Mouse (Mus musculus) ovary, postnatal 10 days (tissue): ENCODE measurements around the gene Emd.

Experiments used
- DNase-seq: peaks from one replicate; pipeline ENCODE4 v3.0.0; 2022; ENCODE audit warnings: low spot score

Gene Emd

DNA sequence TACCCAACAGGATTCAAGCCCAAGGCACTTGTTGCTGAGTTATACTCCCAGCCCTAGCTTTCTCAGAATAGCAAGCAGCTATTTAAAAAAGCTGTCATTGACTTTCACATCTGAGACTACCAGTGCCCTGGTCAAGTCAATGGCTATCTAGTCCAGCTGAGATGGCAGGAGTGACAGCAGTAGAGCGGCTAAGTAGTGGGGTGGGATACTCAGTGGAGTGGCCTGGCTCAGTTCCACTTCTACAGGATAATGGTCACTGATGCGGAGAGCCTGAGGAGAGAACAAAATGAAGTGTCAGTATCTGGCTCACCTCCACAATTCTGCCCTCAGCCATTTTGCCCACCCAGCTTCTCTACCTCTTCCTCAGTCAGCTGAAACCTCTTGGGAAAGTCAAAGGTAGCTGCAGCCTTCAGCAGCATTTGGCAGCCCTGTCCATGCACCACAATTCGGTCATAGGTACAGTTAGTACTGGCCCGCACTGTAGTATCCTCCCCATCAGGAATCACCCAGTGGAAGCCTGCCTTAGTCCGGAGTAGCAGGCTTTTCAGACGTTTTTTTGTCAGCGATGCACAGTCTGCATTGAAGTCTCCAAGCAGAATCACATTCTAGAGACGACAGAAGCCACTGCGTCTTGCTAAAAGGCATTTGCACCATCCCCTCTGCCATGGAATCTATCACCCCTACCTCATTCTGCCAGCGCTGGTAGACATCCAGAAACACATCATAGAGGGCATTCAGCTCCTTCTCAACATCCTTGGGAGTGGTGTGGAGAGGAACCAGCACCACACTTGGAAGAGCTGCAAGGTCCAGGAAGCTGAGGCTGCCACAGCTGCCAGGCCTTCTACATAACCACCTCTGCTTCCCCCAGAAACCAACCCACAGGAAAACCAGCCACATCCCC lies 19.2 kb downstream of the Emd start:
- no peak for DNase-seq

DNA sequence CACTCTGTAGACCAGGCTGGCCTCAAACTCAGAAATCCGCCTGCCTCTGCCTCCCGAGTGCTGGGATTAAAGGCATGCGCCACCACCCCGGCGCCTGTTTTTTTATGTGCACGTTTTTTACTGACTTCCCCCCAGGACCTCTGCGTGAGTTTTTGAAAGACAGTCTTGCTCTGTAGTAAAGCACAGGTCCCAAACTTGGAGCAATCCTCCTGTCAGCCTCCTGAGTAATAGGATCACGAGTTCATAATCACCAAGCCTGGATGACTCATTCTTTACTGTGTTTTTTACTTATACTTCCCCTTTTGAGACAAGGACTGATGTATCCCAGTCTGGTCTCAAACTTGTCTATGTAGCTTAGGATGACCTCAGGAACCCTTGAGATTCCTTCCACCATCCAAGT lies 23.4 kb downstream of the Emd start:
- no peak for DNase-seq

DNA sequence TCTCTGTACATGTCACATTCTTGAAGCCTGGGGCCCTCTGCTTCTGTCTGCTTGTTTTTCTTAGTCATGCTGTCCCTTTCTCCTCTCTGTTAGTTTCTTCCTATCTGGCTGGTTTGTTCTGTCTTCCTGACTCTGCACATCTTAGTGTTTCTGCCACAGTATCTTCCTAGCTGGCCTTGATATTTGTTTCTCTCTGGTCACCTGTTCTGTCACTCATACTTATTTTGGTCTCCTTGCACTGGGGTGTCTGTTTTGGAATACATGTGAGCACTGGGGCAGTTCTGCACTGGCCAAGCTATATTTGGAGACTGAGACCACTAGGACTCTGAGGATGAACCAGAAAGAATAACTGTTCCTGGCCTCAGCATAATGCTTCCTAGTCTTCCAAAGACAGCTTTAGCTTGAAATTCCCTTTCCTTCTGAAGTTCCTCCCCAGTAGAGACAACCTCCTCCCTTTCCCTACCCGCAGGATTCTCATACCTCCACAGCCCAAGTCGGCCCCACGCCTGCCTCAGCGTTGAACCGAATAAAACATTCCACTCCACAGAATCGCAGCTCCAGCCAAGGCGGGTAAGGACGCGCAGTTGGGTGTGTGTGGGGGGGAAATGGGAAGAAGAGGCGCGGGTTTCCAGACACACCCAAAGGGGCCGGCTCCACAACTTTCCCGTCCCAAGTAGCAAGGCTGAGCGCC lies 26.7 kb downstream of the Emd start:
- peak; percentile 18 for DNase-seq

DNA sequence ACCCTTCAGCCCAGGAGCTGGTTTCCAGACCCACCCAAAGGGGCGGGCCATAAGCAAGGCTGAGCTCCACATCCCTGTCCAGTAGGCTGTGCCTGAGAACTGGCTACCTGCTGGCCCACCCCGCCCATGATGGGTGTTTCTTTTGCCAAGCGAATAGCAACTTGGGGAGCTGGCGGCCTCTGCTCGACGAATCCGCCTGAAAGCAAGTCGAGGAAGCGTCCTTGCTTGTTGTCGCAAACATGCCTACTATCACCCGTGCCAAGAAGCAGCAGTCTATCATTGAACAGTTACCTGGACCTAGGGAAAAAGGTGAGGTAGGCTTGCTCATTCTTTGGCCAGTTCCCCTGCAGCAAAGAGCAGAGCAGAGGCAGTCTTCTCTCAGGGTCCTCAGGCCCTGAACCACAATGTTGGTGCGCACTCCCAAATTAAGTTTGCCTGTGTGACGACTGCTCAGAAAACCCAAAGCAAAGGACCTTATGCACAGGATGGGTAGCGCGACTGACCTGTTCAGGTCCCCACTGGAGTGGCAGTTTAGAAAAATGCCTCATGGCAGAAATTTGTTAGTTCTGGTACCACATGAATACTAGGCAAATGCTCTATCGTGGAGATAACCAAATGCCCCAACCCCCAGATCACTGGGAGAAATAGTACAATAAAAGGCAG lies 27.4 kb downstream of the Emd start, which contains the start of the genes Taz and Dnase1l1:
Gene Taz, plus strand, starts transcription at position 181 of the 663 bp plus-strand sequence.
Gene Dnase1l1, minus strand, starts transcription at position 606 of the 663 bp plus-strand sequence.
- peak; percentile 18 for DNase-seq

DNA sequence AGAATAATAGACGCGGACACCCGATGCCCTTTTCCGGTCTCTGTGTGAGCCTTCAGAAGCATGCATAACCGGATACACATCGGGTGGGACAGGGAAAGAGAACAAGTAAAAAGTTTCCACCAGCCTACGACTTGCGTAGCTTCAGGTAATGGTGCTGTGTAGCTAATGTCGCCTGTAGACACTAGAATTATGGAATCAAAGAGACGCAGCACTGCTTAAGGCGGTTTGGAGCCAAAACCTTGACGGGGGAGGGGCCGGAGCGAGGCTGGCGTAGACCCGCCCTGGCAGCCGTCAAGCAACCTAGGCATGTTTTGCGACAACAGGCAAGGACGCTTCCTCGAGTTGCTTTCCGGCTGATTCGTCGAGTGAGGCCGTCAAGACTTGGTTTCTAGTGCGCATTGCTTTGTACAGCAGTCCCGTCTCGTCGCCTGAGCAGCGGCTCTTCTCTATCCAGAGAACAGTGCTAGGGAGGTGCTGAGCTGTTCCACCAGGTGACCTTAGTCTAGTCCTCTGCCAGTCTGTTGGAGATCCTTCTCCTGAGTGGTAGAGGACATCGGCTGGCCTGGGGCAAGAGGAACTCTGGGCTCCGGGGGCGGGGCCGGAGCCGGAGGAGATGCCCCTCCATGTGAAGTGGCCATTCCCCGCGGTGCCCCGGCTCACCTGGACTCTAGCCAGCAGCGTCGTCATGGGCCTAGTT lies 28.1 kb downstream of the Emd start:
- peak; percentile 33 for DNase-seq

DNA sequence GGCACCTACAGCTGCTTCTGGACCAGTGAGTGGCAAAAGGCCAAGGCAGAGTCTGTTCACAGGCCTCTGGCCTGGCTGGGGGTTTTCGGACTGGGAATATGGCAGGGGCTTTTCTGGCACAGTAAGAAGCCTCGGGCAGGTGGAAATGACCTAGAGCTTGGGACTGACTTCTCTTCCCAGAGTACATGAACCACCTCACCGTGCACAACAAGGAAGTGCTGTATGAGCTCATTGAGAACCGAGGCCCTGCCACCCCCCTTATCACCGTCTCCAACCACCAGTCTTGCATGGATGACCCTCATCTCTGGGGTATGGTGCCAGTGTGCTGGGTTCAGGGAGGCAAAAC lies 28.6 kb downstream of the Emd start:
- DNase-seq, result no peak

DNA sequence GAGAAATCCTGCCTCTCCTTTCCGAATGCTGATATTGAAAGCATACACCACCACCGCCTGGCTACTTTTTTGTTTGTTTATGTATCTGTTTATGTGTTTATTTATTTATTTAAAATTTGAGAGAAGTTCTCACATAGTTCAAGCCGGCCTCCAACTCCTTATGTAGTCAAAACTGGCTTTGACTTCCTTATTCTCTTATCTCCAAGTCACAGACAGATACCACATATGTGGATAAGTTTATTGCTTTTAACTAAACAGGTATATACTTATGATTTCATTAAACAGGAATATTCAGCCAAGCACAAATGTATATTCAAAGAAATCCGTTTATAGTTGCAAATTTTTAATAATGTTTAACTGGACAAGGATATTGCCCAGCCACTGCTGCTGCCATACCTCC lies 38.9 kb downstream of the Emd start:
- DNase-seq, result no peak

DNA sequence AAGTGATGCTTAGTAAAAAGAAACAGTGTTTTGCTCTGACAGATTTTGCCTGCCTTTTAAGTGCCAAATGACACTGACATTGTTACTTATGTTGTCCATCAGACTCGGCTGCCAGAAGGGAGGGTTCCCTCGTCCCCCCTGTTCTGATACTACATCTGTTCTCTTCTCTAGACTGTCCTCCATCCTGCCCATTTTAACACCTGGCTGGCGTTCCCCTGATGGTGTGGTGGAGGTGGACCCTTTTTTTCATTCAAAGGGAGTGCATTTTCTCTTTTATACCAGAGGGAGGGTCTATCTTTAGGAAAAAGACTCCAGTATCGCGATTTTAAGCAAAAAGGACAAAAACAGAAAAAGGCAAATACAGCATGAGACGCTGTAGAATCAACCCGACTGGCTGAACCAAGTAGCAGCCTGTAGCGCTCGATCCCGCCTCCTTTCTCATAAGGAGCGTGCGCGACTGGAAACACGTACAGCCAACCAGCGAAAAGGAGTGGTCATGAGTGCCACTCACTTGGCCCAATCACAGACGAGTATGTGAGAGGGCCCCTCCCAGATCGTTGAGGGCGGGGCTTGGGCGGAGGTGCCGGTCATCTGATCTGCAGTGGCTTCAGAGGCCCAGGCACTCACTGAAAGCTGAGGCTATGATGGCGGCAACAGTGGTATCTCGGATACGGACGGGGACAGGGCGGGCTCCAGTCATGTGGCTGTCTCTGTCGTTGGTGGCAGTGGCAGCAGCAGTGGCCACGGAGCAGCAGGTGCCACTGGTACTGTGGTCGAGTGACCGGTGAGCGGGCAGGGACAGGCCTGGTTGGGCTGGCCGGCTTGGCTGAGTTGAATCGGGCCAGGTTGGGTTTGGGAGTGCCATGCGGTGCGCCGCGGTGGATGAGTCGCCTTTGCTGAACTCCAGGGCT lies 42.3 kb downstream of the Emd start, which contains the start of gene Atp6ap1:
Gene Atp6ap1, plus strand, starts transcription at position 560 of the 911 bp plus-strand sequence.
- DNase-seq, result peak; percentile 76

DNA sequence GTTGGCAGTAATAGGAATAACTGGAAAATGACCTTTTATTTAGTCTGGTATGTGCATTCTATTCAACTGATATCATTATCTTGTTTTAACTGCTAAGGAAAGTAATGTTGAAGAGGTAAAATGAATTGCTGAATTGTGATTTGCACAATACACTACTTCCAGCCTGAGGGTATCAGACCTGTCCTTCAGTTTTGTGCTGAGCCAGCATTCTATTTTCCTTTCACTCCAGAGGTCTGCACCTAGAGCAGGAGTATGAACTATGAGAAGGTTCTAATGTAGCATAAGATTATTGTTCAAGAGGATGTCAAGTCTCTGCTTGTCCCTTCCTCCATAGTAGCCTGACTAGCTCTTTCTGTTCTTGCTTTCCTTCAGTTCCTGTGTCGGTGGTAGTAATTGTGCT lies 43.9 kb downstream of the Emd start:
- DNase-seq, result no peak

DNA sequence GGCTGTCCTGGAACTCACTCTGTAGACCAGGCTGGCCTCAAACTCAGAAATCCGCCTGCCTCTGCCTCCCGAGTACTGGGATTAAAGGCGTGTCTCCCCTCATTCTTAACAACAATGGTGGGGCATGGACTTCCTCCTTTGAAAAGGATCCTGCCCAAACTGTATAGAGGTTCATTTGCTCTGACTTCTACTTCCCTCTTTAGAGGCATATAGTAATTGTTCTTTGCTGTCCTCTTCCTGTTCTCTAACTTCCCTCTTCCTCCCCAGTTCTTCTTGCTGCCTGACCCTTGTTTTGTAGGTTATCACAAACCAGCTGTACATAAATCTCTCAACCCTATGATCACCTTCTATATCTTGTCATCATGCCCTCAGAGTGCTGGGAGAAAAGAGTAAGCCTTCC lies 45.2 kb downstream of the Emd start:
- DNase-seq, result no peak

DNA sequence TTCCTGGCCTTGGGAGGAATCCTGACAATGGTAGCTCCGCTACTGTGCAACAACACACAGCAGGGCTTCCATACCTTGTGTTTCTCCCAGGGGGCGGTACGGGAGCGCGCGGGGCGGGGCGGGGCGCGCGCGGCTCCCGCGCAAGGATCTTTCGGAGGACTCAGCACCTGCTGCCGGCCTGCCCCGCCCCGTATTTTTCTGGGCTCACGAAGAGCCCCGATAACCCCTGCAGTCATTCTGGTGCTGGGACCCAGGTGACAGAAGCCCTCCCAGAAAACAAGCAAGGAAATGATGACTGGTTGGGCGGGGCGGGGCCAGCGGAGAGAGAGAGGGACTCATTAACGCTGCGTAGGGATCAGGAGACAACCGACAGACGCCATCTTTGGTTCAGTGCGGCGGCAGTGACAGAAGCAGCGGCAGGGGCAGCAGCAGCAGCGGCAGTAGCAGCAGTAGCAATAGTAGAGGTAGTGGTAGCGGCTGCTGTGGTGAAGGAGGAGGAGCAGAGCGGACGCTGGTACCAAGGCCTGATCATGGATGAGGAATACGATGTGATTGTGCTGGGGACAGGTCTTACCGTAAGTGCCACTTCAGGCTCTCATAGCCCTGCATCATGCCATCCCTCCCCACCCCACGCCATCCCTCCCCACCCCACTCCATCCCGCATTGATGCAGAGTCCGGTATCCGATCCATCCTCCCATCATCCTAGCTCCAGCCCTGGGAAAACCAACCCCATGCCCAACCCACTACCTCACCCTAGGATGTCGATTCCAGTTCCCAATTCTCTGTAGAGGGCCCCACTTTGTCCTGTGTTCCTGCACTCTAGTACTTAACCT lies 50.6 kb downstream of the Emd start, which contains the start of gene Gdi1:
Gene Gdi1, plus strand, starts transcription at position 132 of the 834 bp plus-strand sequence.
- peak; percentile 50 for DNase-seq
